39 mouse cellular contexts compared by ENCODE assay signal in the genomic region with DNA sequence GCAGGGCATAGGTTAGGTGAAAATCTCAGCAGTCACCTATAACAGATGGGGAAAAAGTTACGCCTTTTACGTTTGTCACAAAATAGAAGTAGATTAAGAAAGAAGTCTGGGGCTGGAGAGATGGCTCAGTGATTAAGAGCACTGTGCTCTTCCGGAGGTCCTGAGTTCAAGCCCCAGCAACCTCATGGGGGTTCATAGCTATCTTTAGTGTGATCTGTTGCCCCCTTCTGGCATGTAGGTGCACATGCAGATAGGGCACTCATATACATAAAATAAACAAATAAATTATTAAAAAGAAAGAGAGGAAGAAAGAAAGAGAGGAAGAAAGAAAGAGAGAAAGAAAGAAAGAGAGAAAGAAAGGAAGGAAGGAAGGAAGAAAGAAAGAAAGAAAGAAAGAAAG. TPM values are rescaled to one million over a fixed set of nuclear protein-coding genes. Genes with fewer than 3 reads are reported as not detected.
DNase-seq lines count a peak whose midpoint lies in the region; ATAC-seq and TF ChIP-seq lines count a peak whose summit lies in the region.
"Had no signal": no experiment of that assay in that cellular context is flagged by ENCODE, and none has a peak within 500 bp of the region (broad histone marks: within the 10 kb centered on the region; RNA-seq: fewer than 3 reads in every experiment).

No protein-coding gene starts in this region.

- no peak overlapping the region for H3K27ac ChIP-seq in heart, adult 2 months
- no peak overlapping the region for H3K27ac ChIP-seq in lung, embryonic 14.5 days (ENCODE audit: low read depth)
- H3K27ac ChIP-seq: embryonic facial prominence, embryonic 12.5 days; intestine, embryonic 15.5 days; limb, embryonic 12.5 days; midbrain, embryonic 10.5 days; midbrain, embryonic 15.5 days; neural tube, embryonic 12.5 days; stomach, embryonic 15.5 days had no signal

- H3K4me3 ChIP-seq in heart, adult 2 months: no peak overlapping the region
- H3K4me3 ChIP-seq in lung, embryonic 14.5 days (ENCODE audit: low read depth, low read length): no peak overlapping the region
- H3K4me3 ChIP-seq: embryonic facial prominence, embryonic 12.5 days; intestine, embryonic 15.5 days; limb, embryonic 12.5 days; midbrain, embryonic 10.5 days; midbrain, embryonic 15.5 days; neural tube, embryonic 12.5 days; stomach, embryonic 15.5 days had no signal

- H3K4me1 ChIP-seq in heart, adult 2 months (ENCODE audit: control insufficient read depth, insufficient read depth, low read length): peaks cover 2% of the 10 kb centered on the region; the same call in 1 of the 2 replicates
- no peaks in the 10 kb centered on the region; the same call in 1 of the 2 replicates for H3K4me1 ChIP-seq in lung, embryonic 14.5 days (ENCODE audit: insufficient read depth)
- H3K4me1 ChIP-seq: embryonic facial prominence, embryonic 12.5 days had no signal

- no peaks in the 10 kb centered on the region for H3K9me3 ChIP-seq in lung, embryonic 14.5 days (ENCODE audit: low read depth, low read length)
- H3K9me3 ChIP-seq: embryonic facial prominence, embryonic 12.5 days; intestine, embryonic 15.5 days; midbrain, embryonic 10.5 days; midbrain, embryonic 15.5 days; neural tube, embryonic 12.5 days; stomach, embryonic 15.5 days had no signal

- no peak for ATAC-seq in lung, embryonic 14.5 days (ENCODE audit: insufficient read depth)
- ATAC-seq in erythroid progenitor cell, adult 5-6 weeks (replicated peaks; ENCODE audit: low FRiP score, poor library complexity, severe bottlenecking): no peak
- ATAC-seq: forebrain, embryonic 16.5 days; hindbrain, embryonic 16.5 days; intestine, embryonic 15.5 days; midbrain, embryonic 15.5 days had no signal

- H3K9ac ChIP-seq in heart, adult 2 months (ENCODE audit: low read depth, low read length): no peak overlapping the region
- H3K9ac ChIP-seq in lung, embryonic 14.5 days: no peak overlapping the region
- H3K9ac ChIP-seq: embryonic facial prominence, embryonic 12.5 days; intestine, embryonic 15.5 days; limb, embryonic 12.5 days; midbrain, embryonic 15.5 days; neural tube, embryonic 12.5 days; stomach, embryonic 15.5 days had no signal

- H3K4me2 ChIP-seq in lung, embryonic 14.5 days: no peak overlapping the region
- H3K4me2 ChIP-seq: embryonic facial prominence, embryonic 12.5 days; intestine, embryonic 15.5 days; limb, embryonic 12.5 days; midbrain, embryonic 15.5 days; neural tube, embryonic 12.5 days; stomach, embryonic 15.5 days had no signal

- TF ChIP-seq CTCF in heart, adult 2 months (IDR thresholded peaks at IDR 0.05): peak; percentile 46
- TF ChIP-seq CTCF in lung, embryonic 14.5 days (IDR thresholded peaks at IDR 0.05; ENCODE audit: low read depth): peak; percentile 23; the same call in 1 of the 2 replicates

- H3K79me2 ChIP-seq in heart, adult 2 months (replicated peaks; ENCODE audit: control insufficient read depth, insufficient read depth, low read length): no peaks in the 10 kb centered on the region

- no peak for DNase-seq in heart, adult 2 months
- DNase-seq in heart, postnatal 36 days: no peak
- no peak for DNase-seq in lung, embryonic 14.5 days
- DNase-seq in lung, postnatal 36 days: no peak
- peak; percentile 35 for DNase-seq in R1 (ENCODE audit: low read depth, low spot score)
- DNase-seq in spleen, adult 18-20 months: no peak
- no peak for DNase-seq in ovary, postnatal 10 days (ENCODE audit: low spot score)
- DNase-seq: adrenal gland, postnatal 14 days; cerebellum, adult 11-12 months; cerebellum, adult 9-11 months; embryo, embryonic 11 days; gastrocnemius, postnatal 10 days; heart, postnatal 14 days; kidney, adult 2 months; kidney, postnatal 36 days; lung, adult 2 months; lung, postnatal 14 days; right cerebral cortex, postnatal 14 days; thymus, postnatal 25 days had no signal

- intact Hi-C loops in heart, adult 2 months (cut with DNase I): no loop called here
- intact Hi-C loops in heart, postnatal 36 days (cut with DNase I): no loop called here

- 90% methylated on average over 3 of the region's 3 CpGs for WGBS in heart, adult 2 months
- WGBS in lung, embryonic 14.5 days: 91% methylated on average over 3 of the region's 3 CpGs

- no peak for TF ChIP-seq EP300 in heart, adult 2 months (IDR thresholded peaks at IDR 0.05; ENCODE audit: insufficient read depth, low read depth, low read length)

- no peaks in the 10 kb centered on the region for H3K27me3 ChIP-seq in heart, adult 2 months (ENCODE audit: control insufficient read depth, insufficient read depth, low read length)
- peaks cover 4% of the 10 kb centered on the region; the same call in 1 of the 2 replicates for H3K27me3 ChIP-seq in lung, embryonic 14.5 days (ENCODE audit: insufficient read depth, low read length)
- H3K27me3 ChIP-seq: midbrain, embryonic 15.5 days; stomach, embryonic 15.5 days had no signal

- TF ChIP-seq POLR2A in heart, adult 2 months (IDR thresholded peaks at IDR 0.05; ENCODE audit: insufficient read depth, low read depth, low read length): no peak

- no peaks in the 10 kb centered on the region for H3K36me3 ChIP-seq in heart, adult 2 months (ENCODE audit: control insufficient read depth, insufficient read depth, low read length)
- no peaks in the 10 kb centered on the region for H3K36me3 ChIP-seq in lung, embryonic 14.5 days (ENCODE audit: insufficient read depth)
- H3K36me3 ChIP-seq: embryonic facial prominence, embryonic 12.5 days; intestine, embryonic 15.5 days; limb, embryonic 12.5 days; midbrain, embryonic 10.5 days; midbrain, embryonic 15.5 days; neural tube, embryonic 12.5 days; stomach, embryonic 15.5 days had no signal

RNA-seq across cellular contexts. Expression of gene Prss39, which starts 10.8 kb away (rescaled TPM):
- not detected for total RNA-seq in heart, adult 2 months (2021)
- polyA plus RNA-seq in heart, adult 2 months (2012; rRNA removed): 0.21 and 0.38 TPM in 2 replicates
- total RNA-seq in heart, postnatal 36 days (2021): not detected
- polyA plus RNA-seq in lung, embryonic 14.5 days (2014; fragmentation: Nextera tagmentation; extraction: Ambion mirVana): not detected in 2 replicates
- total RNA-seq in erythroid progenitor cell, adult 5-6 weeks (2015; ENCODE audit: low replicate concordance): not detected in 2 replicates
- not detected in 2 replicates for total RNA-seq in erythroid progenitor cell, adult 5-6 weeks (2017; ENCODE audit: low replicate concordance)
- total RNA-seq: adrenal gland, postnatal 14 days; gastrocnemius, postnatal 10 days; heart, postnatal 14 days; left cerebral cortex, adult 18-20 months; left cerebral cortex, postnatal 25 days; liver, adult 2 months; megakaryocyte progenitor cell, adult 5-6 weeks had no signal
- polyA plus RNA-seq: embryonic facial prominence, embryonic 12.5 days; forebrain, embryonic 11.5 days; forebrain, embryonic 16.5 days; heart, embryonic 14.5 days; hindbrain, embryonic 11.5 days; hindbrain, embryonic 16.5 days; intestine, embryonic 15.5 days; kidney, embryonic 16.5 days; limb, embryonic 12.5 days; liver, adult 2 months; midbrain, embryonic 10.5 days; midbrain, embryonic 15.5 days; neural tube, embryonic 12.5 days; small intestine, adult 2 months; stomach, embryonic 15.5 days had no signal

RNA-seq across cellular contexts. Expression of gene Ptpn18, which starts 27.8 kb away (rescaled TPM):
- 1 to 10 TPM; 4.2 TPM for total RNA-seq in heart, adult 2 months (2021)
- polyA plus RNA-seq in heart, adult 2 months (2012; rRNA removed): 6.5 and 16.3 TPM in 2 replicates
- total RNA-seq in heart, postnatal 36 days (2021): 1 to 10 TPM; 4.8 to 5.6 TPM
- 43.2 and 48.1 TPM in 2 replicates for polyA plus RNA-seq in lung, embryonic 14.5 days (2014; fragmentation: Nextera tagmentation; extraction: Ambion mirVana)
- 9.2 and 11.9 TPM in 2 replicates for total RNA-seq in erythroid progenitor cell, adult 5-6 weeks (2015; ENCODE audit: low replicate concordance)
- total RNA-seq in erythroid progenitor cell, adult 5-6 weeks (2017; ENCODE audit: low replicate concordance): 39.5 and 42.1 TPM in 2 replicates

RNA-seq across cellular contexts. Expression of gene Imp4, which starts 47.7 kb away (rescaled TPM):
- total RNA-seq in heart, adult 2 months (2021): 10 to 100 TPM; 26.5 to 28.6 TPM
- 21.1 and 24.2 TPM in 2 replicates for polyA plus RNA-seq in heart, adult 2 months (2012; rRNA removed)
- 10 to 100 TPM; 28.3 to 29.2 TPM for total RNA-seq in heart, postnatal 36 days (2021)
- 91.1 and 91.2 TPM in 2 replicates for polyA plus RNA-seq in lung, embryonic 14.5 days (2014; fragmentation: Nextera tagmentation; extraction: Ambion mirVana)
- 5.4 and 8.3 TPM in 2 replicates for total RNA-seq in erythroid progenitor cell, adult 5-6 weeks (2015; ENCODE audit: low replicate concordance)
- total RNA-seq in erythroid progenitor cell, adult 5-6 weeks (2017; ENCODE audit: low replicate concordance): 2.6 and 8.3 TPM in 2 replicates

RNA-seq across cellular contexts. Expression of gene Ccdc115, which starts 47.9 kb away (rescaled TPM):
- total RNA-seq in heart, adult 2 months (2021): 10 to 100 TPM; 15.1 to 15.2 TPM
- 15.5 and 17.8 TPM in 2 replicates for polyA plus RNA-seq in heart, adult 2 months (2012; rRNA removed)
- total RNA-seq in heart, postnatal 36 days (2021): 10 to 100 TPM; 14.1 to 15.2 TPM
- 50.4 and 51.8 TPM in 2 replicates for polyA plus RNA-seq in lung, embryonic 14.5 days (2014; fragmentation: Nextera tagmentation; extraction: Ambion mirVana)
- total RNA-seq in erythroid progenitor cell, adult 5-6 weeks (2015; ENCODE audit: low replicate concordance): 3.2 and 5.0 TPM in 2 replicates
- total RNA-seq in erythroid progenitor cell, adult 5-6 weeks (2017; ENCODE audit: low replicate concordance): 4.6 and 8.3 TPM in 2 replicates

RNA-seq across cellular contexts. Expression of gene Cfc1, which starts 48.1 kb away (rescaled TPM):
- total RNA-seq in heart, adult 2 months (2021): not detected
- polyA plus RNA-seq in heart, adult 2 months (2012; rRNA removed): not detected in 2 replicates
- not detected for total RNA-seq in heart, postnatal 36 days (2021)
- 0.24 TPM in 1 of 2 replicates, not detected in the other for polyA plus RNA-seq in lung, embryonic 14.5 days (2014; fragmentation: Nextera tagmentation; extraction: Ambion mirVana)
- not detected in 2 replicates for total RNA-seq in erythroid progenitor cell, adult 5-6 weeks (2015; ENCODE audit: low replicate concordance)
- not detected in 2 replicates for total RNA-seq in erythroid progenitor cell, adult 5-6 weeks (2017; ENCODE audit: low replicate concordance)
- total RNA-seq: adrenal gland, postnatal 14 days; gastrocnemius, postnatal 10 days; heart, postnatal 14 days; left cerebral cortex, adult 18-20 months; left cerebral cortex, postnatal 25 days; liver, adult 2 months had no signal
- polyA plus RNA-seq: forebrain, embryonic 11.5 days; gonadal fat pad, adult 2 months; heart, embryonic 14.5 days; hindbrain, embryonic 11.5 days; intestine, embryonic 15.5 days; kidney, adult 2 months; limb, embryonic 12.5 days; liver, adult 2 months; lung, adult 2 months; midbrain, embryonic 10.5 days; neural tube, embryonic 12.5 days; small intestine, adult 2 months had no signal
